Mouse (Mus musculus): ENCODE data around the gene 4930568D16Rik.

GRCm38 (mm10) chr2:35377600-35377999, 10.1 kb upstream of the 4930568D16Rik start:
- TF ChIP-seq POLR2A (IDR thresholded peaks at IDR 0.05; ENCODE audit: borderline replicate concordance, control insufficient read depth, low read depth, low read length) (no peak), CTCF (IDR thresholded peaks at IDR 0.05; ENCODE audit: control insufficient read depth, insufficient read depth, low read length) (no peak)

Data from bone marrow, adult 2 months (tissue).